Mouse (Mus musculus) frontal cortex, adult 2 months (tissue): ENCODE measurements around the gene Fem1b. TPM values are rescaled to one million over a fixed set of nuclear protein-coding genes. Genes with fewer than 3 reads are reported as not detected.

Experiments
- DNase-seq, 2 experiments: peaks; one replicate each; pipeline ENCODE4 v3.0.0; 2022; ENCODE audit warnings: low spot score in 1 of 2; ENCODE audit errors: extremely low spot score in 1 of 2
- polyA plus RNA-seq: library from polyadenylated mRNA; depleted of rRNA; stranded (reverse); fragments of >200 nt; gene quantifications from 2 replicates; pipeline ENCODE4 v1.2.3, GENCODE M21; 2012; rRNA removed

Gene Fem1b
- polyA plus RNA-seq, 1 experiment, result 44.5 TPM

DNA sequence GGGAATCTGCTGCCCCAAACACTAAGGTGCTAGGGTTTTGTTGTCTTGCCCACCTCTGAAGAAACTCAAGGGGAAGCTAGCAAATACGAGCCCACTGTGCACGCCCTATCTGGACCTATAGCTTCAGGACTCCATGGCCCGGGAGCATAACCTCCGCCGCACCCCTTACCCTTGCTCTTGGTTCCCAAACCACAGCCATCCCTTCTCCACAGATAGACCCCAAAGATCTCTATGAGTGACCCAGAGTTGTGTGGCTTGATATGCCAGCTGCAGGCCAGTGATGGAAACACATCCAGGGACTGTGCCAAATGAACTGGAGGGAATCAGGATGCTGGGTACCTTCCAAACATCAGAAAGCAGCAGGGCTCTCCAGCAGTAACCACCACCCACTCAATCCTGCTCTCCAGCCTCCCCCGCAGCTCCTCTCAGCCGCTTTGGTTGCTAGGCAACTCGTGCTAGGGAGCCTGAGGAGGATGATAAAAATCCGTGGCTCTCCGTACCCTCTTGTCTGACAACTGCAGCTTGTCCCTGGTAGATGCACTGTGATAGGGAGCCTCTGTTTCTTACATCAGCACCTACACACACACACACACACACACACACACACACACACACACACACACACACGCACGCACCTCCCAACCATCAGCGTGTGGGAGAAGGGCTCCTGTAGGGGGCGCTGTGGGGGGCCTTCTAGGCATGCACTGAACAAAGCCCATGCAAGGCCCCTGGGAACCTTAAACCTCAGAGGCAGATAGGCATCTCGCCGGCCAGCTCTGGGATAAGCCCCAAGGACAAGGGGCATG is 28.6 kb downstream of the Fem1b start:
- peak; percentile 85 to 89 for DNase-seq

DNA sequence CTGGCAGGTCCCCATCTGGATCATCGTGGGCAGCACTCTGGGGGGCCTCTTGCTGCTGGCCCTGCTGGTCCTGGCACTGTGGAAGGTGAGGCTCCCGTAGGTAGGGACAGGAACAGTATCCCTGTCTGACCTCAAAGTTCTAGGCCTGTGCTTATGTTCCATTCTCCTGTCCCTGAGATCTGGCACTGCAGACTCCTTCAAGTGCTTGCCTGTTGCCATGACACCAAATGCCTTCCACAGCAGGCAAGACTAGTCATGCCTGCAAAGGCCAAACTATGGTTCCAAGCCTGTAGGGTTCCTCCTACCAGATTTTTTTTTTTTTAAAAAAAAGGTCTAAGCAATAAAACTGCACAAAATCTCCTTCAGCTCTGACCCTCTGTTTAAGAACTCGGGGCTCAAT is 29.8 kb downstream of the Fem1b start:
- no peak for DNase-seq

DNA sequence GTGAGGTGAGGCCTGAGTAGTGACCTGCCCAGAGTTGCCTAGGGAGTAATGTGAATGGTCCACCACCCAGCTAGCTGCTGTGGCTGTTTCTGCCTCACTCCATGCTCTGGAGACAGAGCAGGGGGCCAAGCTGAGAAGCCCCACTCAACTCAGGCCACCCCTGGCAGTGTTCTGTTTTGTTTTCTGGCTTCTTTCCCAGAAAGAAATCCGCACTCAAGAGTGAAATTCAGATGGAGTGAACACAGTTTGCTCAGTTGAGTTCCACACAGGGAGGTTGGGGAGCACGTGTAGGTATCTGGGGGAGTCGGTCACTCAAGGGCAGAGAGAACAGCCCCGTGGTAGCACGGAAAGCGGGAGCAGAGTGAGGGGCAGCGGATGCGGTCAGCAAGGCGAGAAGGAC is 33.0 kb downstream of the Fem1b start:
- no peak for DNase-seq

DNA sequence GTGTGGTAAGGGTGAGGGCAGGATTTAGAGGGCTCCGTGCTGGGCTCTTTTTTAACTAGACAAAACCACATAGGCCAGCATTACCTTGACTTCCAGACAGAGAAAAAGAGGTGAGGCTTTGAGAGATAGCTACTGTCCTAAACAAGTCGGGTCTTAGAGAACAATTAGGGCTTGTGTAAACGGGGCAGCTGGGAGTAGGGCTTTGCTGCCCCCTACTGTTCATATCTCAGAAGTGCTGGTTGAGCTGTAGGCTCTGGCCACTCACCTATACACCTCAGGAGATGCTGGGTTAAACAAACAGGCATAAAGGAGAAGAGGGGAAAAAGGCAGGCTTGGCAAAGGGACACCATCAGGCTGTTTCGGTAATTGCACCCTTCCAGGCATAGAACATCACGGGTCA is 34.3 kb downstream of the Fem1b start:
- peak in 1 of 2 experiments; percentile 84 for DNase-seq

DNA sequence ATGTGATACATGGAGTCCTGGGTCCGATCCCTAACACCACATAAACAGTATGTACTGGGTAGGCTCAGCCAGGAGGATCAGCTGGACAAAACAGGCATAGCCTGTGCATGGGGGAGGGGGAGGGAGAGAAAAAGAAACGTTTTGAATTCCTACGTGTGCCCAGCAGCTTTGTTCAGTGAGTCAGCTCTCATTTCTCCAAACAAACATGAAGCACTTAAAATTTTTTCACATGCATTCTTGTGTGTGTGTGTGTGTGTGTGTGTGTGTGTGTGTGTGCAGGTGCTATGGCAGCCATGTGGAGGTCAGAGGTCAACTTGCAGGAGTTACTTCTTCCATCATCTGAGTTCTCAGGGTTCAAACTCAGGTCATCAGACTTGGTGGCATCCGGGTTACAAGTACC is 36.3 kb downstream of the Fem1b start:
- no peak for DNase-seq

DNA sequence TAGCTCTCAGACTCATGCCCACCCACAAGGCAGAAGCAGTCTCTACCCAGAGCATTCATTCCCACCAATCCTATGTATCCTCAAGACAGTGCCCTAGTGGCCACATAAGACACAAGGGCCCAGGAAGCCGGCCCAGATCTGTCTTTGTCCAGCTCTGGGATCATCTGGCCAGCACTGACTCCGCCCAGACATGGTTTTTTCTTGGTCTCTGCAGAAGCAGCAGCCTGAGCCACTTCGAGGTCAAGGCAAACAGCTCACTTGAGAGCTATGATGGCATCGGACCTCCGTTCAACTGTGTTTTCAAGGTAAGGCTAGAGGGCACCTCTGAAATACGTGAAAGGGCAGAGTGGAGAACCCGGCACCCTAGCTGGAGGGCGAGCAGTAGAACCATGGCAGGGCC is 39.0 kb downstream of the Fem1b start:
- no peak for DNase-seq

DNA sequence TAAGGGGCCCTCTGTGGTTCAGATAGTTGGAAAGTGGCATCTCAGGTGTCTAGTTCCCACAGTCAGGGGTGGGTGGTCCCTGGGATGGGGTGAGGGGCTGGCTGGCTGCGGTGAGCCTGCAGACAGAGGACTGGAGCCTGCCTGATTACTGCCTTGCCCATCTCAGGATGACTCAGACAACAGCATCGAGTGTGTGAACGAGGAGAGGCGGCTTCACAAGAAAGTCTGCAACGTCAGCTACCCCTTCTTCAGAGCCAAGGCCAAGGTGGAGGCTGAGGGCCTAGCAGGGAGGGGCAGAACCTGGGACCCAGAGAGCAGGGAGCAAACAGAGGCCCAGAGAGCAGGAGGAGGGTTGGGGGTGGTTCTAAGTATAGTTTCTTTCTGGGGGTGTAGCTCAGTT is 43.4 kb downstream of the Fem1b start:
- peak in 1 of 2 experiments; percentile 49 for DNase-seq

DNA sequence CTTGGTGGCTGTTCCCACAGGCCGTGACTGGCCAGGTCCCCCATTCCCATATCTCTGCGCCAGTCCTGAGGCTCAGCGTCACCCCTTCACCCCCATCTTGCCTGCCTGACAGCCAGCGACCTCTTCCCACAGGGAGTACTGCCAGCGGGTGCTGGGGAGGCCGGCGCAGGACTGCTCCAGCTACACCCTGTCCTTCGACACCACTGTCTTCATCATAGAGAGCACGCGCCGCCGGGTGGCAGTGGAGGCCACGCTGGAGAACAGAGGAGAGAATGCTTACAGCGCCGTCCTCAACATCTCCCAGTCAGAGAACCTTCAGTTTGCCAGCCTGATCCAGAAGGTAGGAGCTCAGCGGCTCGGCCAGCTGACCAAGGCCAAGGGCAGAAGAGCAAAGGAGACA is 44.3 kb downstream of the Fem1b start:
- DNase-seq, result no peak

DNA sequence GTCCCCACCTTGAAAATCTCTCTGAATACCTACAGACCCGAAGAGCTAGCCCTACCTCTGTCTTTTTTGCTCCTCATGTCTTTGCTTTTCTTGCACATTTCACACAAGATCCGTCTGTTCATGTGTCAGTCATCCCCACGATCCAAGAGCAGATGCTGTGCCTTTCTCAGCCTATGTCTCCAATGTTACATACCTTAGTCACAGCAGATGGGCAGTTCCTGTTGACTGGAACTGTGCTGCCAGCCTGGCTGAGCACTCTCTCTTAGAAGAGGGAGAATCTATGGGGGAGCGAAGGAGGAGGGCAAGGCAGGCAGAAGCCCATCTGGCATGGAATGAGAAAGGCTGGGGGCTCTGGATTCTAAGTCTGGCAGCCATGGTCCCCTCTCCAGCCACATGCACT is 46.4 kb downstream of the Fem1b start:
- DNase-seq, result peak in 1 of 2 experiments; percentile 61

DNA sequence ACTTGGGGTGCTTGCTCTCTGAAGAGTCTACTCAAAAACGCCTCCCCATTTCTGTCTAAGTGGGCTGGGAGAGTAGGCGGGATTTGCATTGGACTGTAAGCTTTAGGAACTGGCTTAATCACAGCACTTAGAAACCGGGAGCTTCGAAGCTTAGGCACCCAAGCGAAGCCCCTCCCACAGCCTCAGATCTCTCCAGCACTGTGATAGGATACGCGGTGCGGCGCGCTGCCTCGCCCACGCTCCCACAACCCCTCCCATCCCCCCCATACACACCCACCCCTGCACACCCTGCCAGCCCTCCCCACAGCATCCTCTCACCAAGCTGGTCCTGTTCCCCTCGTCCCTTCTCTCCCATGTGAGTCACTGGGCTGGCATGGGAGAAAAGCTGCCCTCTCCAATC is 48.3 kb downstream of the Fem1b start:
- peak in 1 of 2 experiments; percentile 73 for DNase-seq

DNA sequence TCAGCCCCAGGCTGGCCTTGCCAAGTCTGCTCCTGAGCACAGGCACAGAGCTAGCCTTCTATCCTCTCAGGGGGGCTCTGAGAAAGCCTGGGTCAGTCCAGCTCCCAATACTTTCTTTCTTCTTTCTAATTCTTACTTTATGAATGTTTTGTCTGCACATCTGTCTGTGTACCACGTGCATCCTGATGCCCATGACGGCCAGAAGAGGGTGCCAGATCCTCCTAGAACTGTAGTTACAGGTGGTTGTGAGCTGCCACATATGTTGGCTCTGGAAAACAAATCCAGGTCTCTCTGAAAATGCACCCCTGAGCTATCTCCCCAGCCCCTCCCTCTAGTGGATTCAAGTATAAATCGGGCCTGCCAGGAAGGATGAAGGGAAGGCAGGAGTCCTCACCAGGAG is 52.1 kb downstream of the Fem1b start:
- no peak for DNase-seq

DNA sequence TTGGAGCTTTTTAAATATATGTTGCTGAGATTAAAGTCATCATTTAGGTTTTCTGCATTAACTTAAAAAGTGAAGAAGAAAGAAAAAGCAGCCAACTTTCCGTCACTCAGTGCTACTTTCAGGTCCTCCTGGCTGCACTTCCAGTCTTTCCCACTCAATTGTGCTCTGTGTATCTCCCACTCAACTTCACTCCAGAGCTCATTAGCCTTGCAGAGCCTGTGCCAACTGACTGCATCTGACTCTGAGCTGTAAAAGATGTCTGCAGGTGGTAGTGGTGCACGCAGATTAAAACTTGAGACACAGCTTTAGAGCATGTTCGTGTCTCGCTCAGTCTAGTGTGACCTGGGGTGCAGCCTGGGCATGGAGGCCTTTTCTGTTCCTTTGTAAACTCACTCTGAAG is 53.4 kb downstream of the Fem1b start:
- DNase-seq, result peak; percentile 88 to 90

DNA sequence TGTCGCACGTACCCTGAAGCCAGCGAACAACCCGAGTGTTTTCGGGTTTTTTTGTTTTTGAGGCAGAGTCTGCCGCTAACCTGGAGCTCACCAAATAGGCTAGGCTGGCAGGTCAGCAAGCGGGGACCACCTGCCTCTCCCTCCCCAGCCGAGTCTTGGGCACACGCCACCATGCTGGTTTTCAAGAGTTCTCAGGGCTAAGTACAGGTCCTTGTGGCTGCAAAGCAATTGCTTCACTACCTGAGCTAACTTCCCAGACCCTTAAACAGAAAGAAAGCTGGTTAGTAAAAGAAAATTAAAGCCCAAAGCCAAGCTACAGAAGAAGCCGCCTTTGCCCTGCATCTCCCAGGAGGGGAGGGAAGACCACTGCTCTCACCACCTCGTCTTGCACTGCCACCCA is 61.4 kb downstream of the Fem1b start:
- DNase-seq, result no peak

DNA sequence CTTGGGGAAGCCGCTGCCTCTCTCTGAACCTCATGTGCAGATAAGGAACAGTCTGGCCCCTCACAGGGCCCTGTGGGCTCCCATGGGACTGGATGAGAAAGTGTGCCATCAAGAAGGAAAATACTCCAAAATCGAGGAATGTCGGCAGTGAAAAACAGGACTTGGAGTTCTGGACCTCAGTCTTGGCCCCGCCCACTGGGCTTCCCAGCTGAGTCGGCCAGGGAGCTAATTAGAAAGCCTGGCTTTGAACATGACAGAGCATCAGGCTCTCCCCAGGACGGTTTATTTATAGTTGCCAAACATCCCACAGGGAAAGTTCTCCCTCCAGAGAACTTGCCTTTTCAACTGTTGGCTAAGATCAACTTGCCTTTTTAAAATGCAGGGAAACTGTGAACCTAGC is 62.1 kb downstream of the Fem1b start:
- DNase-seq, result no peak

DNA sequence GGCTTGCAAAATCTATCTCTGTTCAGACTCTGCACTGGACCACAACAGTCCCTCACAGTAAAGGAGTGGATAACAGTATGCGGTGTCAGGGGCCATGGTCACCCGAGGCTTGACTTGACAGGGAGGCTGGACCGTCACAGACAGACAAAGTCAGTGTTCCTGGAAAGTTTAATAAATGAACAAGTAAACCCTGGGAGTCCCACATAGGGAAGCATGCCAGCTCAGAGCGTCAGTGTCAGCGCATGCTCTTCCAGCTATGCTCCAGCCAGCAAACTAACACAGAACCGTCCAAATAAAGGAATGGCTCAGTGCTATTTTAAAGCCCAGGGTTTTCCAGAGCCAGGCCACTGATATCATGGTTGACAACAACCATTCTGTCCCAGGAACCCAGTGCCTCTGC is 65.1 kb downstream of the Fem1b start:
- no peak for DNase-seq

DNA sequence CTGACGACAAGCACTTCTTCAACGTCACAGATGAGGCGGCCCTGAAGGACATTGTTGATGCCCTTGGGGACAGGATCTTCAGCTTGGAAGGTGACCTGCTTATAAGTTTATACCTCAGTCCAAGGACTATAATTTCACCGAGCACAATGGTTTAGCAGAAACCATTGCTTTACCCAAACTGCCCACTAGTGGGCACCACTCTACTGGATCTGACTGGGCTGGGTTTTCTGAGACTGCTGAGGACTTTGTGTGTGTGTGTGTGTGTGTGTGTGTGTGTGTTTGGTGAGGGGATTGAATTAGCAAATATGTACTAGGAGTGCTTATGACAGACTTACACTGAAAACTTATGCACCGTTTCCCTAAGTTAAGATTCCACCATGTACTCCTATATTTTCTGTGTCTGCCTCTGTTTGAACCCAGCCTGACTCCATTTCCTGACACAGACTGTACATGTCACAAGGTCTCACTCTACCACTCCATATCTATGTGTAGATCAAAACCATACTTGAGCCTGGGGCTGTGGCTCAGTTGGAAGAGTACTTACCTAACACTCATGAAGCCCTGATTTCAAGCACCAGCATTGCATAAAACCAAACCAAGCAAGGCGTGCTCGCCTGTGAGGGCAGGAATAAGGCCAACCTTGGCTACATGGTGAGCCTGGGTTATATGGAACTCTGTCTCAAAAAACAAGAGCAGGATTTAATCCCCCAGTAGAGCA is 67.0 kb downstream of the Fem1b start:
- peak in 1 of 2 experiments; percentile 44 for DNase-seq

Other genes starting within 250 kb of the Fem1b start
- 0.76 and 0.90 TPM in 2 replicates for gene Itga11, start 134.1 kb downstream of the Fem1b start, polyA plus RNA-seq
- gene Cln6, start 26.9 kb upstream of the Fem1b start, polyA plus RNA-seq, result 16.5 and 18.4 TPM in 2 replicates
- gene Calml4, start 46.1 kb upstream of the Fem1b start, polyA plus RNA-seq, result 0.23 and 0.64 TPM in 2 replicates
- 30.8 and 32.7 TPM in 2 replicates for gene Pias1, start 176.0 kb upstream of the Fem1b start, polyA plus RNA-seq